Mouse (Mus musculus): ENCODE measurements around the gene Kcmf1.

- TF ChIP-seq CTCF (IDR thresholded peaks at IDR 0.05; ENCODE audit: low read depth) (no peak), EP300 (IDR thresholded peaks at IDR 0.05; ENCODE audit: low read depth) (no peak)
These were observed 74.0 kb downstream of the Kcmf1 start for GRCm38 (mm10) chr6:72825762-72826161.
